Mouse (Mus musculus) olfactory bulb, adult 2 months (tissue): ENCODE data around the gene Gm3376.
"Not testable (repeated sequence)": the region's sequence is repeated elsewhere in the genome, so short reads cannot be mapped to it uniquely, and the experiment has no call there.

ENCODE experiments used
- CTCF ChIP-seq: fragments of 200-500 bp; IDR thresholded peaks from 2 replicates; pipeline ENCODE4 v1.5.1; 2012; ENCODE audit warnings: low read depth, mild to moderate bottlenecking, low read length, moderate library complexity; ENCODE audit not compliant: insufficient read depth
- POLR2A ChIP-seq: fragments of 200-500 bp; IDR thresholded peaks from 2 replicates; pipeline ENCODE4 v1.6.1; 2012; ENCODE audit warnings: mild to moderate bottlenecking, low read depth, low read length, moderate library complexity; ENCODE audit not compliant: insufficient read depth

DNA sequence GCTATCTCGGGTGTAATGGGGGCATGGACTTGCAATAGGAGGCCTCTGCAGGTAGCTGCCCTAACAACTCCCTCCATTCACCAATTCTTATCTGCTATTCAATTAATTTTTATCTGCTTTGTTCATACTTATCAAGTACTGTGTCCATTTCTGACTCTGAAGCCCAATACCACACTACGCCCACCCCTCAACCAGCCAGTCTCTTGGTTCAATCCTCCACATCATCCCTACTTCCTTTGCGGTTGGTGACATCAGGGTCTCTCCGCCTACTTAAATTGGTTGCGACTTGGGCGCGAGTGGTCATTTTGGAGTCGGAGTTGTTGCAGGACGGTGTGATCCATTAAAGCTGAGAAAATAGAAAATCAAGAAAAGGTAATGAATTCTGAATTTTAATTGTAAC, at the start of gene Gm3376:
- TF ChIP-seq POLR2A, CTCF: not testable (repeated sequence)
